Mouse (Mus musculus) G1E (cell line): ENCODE measurements around the gene Rsbn1l.

ENCODE experiments used
- CTCF ChIP-seq: IDR thresholded peaks from 2 replicates; pipeline ENCODE4 v1.5.1; 2012; ENCODE audit warnings: low read depth, low read length, inconsistent platforms, mixed read lengths
- GATA1 ChIP-seq: IDR thresholded peaks from 2 replicates; pipeline ENCODE4 v1.6.1; 2012; ENCODE audit warnings: borderline replicate concordance, low read length, inconsistent platforms, mixed read lengths

DNA sequence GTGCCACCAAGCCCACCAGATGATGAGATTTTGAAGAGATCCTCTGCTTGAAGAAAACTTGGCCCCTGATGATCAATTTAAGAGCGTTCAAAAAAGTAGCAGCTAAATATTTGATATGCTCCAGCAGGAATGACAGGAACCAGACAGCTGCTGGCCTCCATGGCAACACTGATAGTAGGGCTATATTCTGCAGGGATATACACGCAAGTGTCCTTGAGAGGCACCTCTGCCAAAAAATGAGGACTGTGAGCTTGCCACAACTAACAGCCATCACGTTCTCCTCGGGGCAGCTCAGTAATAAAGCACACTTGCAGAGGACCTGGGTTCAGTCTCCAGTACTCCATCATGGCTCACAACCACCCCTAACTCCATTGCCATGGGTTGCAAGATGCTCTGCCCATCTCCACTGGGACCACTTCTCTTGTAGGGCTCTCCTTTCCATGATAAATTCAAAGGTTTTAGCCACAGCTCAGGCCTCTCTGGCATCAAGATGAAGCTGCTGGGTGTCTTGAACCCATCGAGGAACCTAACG is 16.1 kb downstream of the Rsbn1l start:
- TF ChIP-seq CTCF (no peak), GATA1 (no peak)
